Mouse (Mus musculus) lung, postnatal 0 days (tissue): ENCODE measurements around the gene Gpnmb. TPM values are rescaled to one million over a fixed set of nuclear protein-coding genes. Genes with fewer than 3 reads are reported as not detected.

Experiments
- ATAC-seq: fragments of 200-750 bp; cut with Nextera tagmentation; 2 replicates; pipeline ENCODE4 v1.8.0; 2017; ENCODE audit warnings: moderate library complexity
- DNase-seq: peaks from one replicate; pipeline ENCODE4 v3.0.0-alpha.2; 2016; ENCODE audit warnings: low spot score
- H3K27ac ChIP-seq: fragments of 300-500 bp; sonication (generic); 2 replicates; pipeline ENCODE4 v1.5.1; 2014; ENCODE audit warnings: antibody characterized with exemption, mild to moderate bottlenecking, low read length, mixed read lengths
- H3K27me3 ChIP-seq: fragments of 300-500 bp; sonication (generic); replicated peaks from 2 replicates; pipeline ENCODE4 v1.6.1; 2014; ENCODE audit warnings: low read length, mixed read lengths; ENCODE audit not compliant: insufficient read depth
- H3K36me3 ChIP-seq: fragments of 300-500 bp; sonication (generic); 2 replicates; pipeline ENCODE4 v1.6.1; 2014; ENCODE audit warnings: low read length, mixed read lengths; ENCODE audit not compliant: insufficient read depth
- H3K4me1 ChIP-seq: fragments of 300-500 bp; sonication (generic); 2 replicates; pipeline ENCODE4 v1.6.1; 2014; ENCODE audit warnings: antibody characterized with exemption, low read depth, low read length, mixed read lengths; ENCODE audit not compliant: insufficient read depth
- H3K4me2 ChIP-seq: fragments of 300-500 bp; sonication (generic); replicated peaks from 2 replicates; pipeline ENCODE4 v1.6.1; 2014; ENCODE audit warnings: low read depth, mild to moderate bottlenecking, low read length, moderate library complexity, mixed read lengths
- H3K4me3 ChIP-seq: fragments of 300-500 bp; sonication (generic); 2 replicates; pipeline ENCODE4 v1.5.1; 2014; ENCODE audit warnings: low read depth, low read length
- H3K9ac ChIP-seq: fragments of 300-500 bp; sonication (generic); replicated peaks from 2 replicates; pipeline ENCODE4 v1.6.1; 2014; ENCODE audit warnings: low read depth, mild to moderate bottlenecking
- H3K9me3 ChIP-seq: fragments of 300-500 bp; sonication (generic); 2 replicates; pipeline ENCODE4 v1.6.1; 2016; ENCODE audit warnings: low read length, mixed read lengths
- CTCF ChIP-seq: IDR thresholded peaks from 2 replicates; pipeline ENCODE4 v1.5.1; 2016; ENCODE audit warnings: antibody characterized with exemption, mild to moderate bottlenecking
- EP300 ChIP-seq: IDR thresholded peaks from 2 replicates; pipeline ENCODE4 v1.6.1; 2016; ENCODE audit warnings: antibody characterized with exemption, mild to moderate bottlenecking, control low read depth
- WGBS: fragments of 180-500 bp; shearing (Covaris S2); extraction: QIAGEN DNeasy Blood & Tissue Kit; methylation state at CpG from one replicate; pipeline ENCODE4 v1.1.7; 2014; 5-methylcytosine and 5-hydroxymethylcytosine counted together
- polyA plus RNA-seq: library from polyadenylated mRNA; unstranded; fragments of >200 nt; fragmentation: Nextera tagmentation; extraction: Ambion mirVana; gene quantifications from 2 replicates; pipeline ENCODE4 v1.2.1, GENCODE M21; 2015

Gpnmb gene
- polyA plus RNA-seq, 1 experiment from 2014 or later = 1.5 TPM

DNA sequence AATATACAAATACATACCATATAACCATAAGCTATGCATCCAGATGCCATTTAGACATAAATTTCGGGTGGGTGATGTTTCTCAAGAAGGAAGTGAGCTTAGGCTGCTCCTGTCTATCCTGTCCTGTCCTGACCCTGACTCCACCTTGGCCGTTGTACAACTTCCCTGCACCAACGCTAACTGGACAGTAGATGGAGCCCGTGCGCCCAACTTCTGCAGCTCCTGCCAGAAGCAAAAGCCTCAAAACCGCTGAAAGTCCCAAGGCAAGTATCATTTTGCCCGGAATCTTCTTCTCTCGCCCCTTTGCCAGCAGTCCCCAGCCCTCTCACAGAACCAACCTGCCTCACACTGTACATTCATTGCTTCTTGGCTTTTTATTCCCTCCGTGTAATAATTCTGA lies 28.4 kb upstream of the Gpnmb start:
- TF ChIP-seq CTCF = peak; percentile 86
- no peak for TF ChIP-seq EP300
- WGBS = under 1% methylated on average over 9 of the region's 9 CpGs

DNA sequence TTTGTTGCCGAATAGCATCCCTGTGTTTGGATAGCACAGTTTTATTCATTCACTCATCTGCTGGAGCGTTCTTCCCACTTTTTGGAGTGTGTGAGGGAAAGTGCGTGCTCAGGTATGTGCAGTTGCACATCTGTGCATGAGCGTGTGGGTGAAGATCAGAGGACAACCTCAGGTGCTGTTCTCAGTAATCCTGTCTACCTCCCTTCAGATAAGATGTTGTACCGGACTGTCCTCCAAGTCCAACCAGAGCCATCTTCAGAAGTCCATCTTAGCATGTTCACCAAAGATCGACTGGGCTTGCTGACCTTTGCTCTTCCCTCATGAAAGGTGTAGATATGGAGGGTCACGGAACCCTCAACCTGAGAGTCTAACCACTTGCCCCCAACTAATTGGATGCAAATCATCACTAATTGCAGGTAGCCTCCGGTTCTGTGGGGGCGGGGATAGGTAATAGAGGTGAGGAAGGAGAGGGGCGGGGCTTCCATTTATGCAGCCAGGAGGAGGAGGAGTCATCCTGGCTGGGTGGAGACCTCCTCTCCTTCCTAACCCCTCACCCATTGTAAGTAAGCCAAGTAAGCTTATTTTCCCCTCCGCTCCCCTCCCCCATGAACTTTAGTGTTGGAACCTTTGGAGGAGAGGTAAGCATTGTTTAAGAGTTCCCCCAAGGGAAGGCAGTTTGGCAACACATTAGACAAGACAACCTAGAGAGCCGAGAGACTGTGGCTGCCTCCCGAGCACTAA lies 27.8 kb upstream of the Gpnmb start:
- DNase-seq (no peak), ATAC-seq (no peak)
- Histone ChIP-seq H3K9me3 (no peaks in the 10 kb centered on the region), H3K9ac (no peak overlapping the region), H3K27me3 (no peaks in the 10 kb centered on the region), H3K36me3 (no peaks in the 10 kb centered on the region), H3K4me2 (peak overlapping the region; percentile 49), H3K27ac (no peak overlapping the region), H3K4me1 (0 out of 2 replicates have a peak, but pooled peaks cover 6% of the 10 kb centered on the region), H3K4me3 (peak overlapping the region; percentile 22; the same call in 1 of the 2 replicates)
- 14% methylated on average over 13 of the region's 13 CpGs for WGBS
- TF ChIP-seq CTCF (no peak), EP300 (no peak)

More for the DNA sequence above, 28.4 kb upstream of the Gpnmb start:
- ATAC-seq (peak; percentile 35; the same call in 1 of the 2 replicates), DNase-seq (peak; percentile 79)
- H3K4me1 ChIP-seq = 0 out of 2 replicates have a peak, but pooled peaks cover 6% of the 10 kb centered on the region
- H3K27ac ChIP-seq = no peak overlapping the region
- no peaks in the 10 kb centered on the region for H3K27me3 ChIP-seq
- H3K36me3 ChIP-seq = no peaks in the 10 kb centered on the region
- peak overlapping the region; percentile 49 for H3K4me2 ChIP-seq
- H3K9me3 ChIP-seq = no peaks in the 10 kb centered on the region
- H3K9ac ChIP-seq = no peak overlapping the region
- H3K4me3 ChIP-seq = peak overlapping the region; percentile 22; the same call in 1 of the 2 replicates

DNA sequence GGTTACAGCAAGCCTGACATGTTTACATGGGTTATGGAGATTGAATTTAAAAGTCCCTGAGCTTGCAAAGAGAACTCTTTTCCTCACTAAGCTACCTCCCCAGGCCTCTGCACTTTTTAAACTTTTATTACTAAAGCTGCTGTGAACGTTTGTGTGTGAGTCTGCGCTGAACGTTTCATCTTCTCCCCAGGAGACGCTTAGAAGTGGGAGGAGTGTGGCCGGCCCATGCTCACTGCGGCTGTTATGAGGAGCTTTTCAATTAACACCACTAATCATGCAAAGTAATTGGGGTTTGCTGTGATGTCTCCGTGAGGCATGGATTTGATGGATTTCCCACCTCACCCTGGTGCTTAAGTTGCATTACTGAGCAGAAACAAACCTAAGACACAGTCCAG lies 27.2 kb upstream of the Gpnmb start:
- H3K9ac ChIP-seq = no peak overlapping the region
- no peak for ATAC-seq
- TF ChIP-seq CTCF = no peak
- no peaks in the 10 kb centered on the region for H3K9me3 ChIP-seq
- 0 out of 2 replicates have a peak, but pooled peaks cover 6% of the 10 kb centered on the region for H3K4me1 ChIP-seq
- H3K27ac ChIP-seq = no peak overlapping the region
- H3K4me3 ChIP-seq = no peak overlapping the region
- WGBS = 31% methylated on average over 7 of the region's 7 CpGs
- no peaks in the 10 kb centered on the region for H3K27me3 ChIP-seq
- H3K36me3 ChIP-seq = no peaks in the 10 kb centered on the region
- no peak for DNase-seq
- peak overlapping the region; percentile 49; the same call in 1 of the 2 replicates for H3K4me2 ChIP-seq

DNA sequence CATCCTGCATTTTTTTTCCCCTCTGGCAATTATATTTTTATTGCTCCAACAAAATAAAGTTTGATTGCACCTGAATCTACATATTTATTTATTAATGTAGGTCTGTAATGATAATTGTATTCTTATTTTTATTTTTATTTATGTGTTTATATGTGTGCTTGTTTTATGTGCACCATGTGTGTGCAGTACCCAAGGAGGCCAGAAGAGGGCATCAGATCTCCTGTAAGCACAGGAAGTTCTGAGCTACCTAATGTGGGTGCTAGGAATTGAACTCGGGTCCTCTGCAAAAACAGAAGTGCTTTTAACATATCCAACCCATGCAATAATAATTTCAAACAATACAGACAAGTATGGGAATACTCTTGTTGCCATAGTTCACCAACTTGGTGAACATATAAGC lies 26.7 kb upstream of the Gpnmb start:
- Histone ChIP-seq H3K4me1 (0 out of 2 replicates have a peak, but pooled peaks cover 6% of the 10 kb centered on the region), H3K36me3 (no peaks in the 10 kb centered on the region), H3K27me3 (no peaks in the 10 kb centered on the region), H3K4me2 (no peak overlapping the region), H3K9me3 (no peaks in the 10 kb centered on the region), H3K4me3 (no peak overlapping the region), H3K27ac (no peak overlapping the region), H3K9ac (no peak overlapping the region)
- no peak for DNase-seq
- WGBS = 90% methylated on average over 1 of the region's 1 CpGs
- no peak for ATAC-seq
- TF ChIP-seq CTCF (0 out of 2 replicates have a peak, but pooled peaks have one; percentile 23), EP300 (no peak)

GRCm38 (mm10) chr6:49011191-49011590 lies 25.2 kb upstream of the Gpnmb start:
- Histone ChIP-seq H3K27me3 (no peaks in the 10 kb centered on the region), H3K4me1 (0 out of 2 replicates have a peak, but pooled peaks cover 6% of the 10 kb centered on the region), H3K36me3 (no peaks in the 10 kb centered on the region), H3K4me2 (no peak overlapping the region), H3K9me3 (no peaks in the 10 kb centered on the region), H3K27ac (no peak overlapping the region), H3K9ac (no peak overlapping the region), H3K4me3 (no peak overlapping the region)
- ATAC-seq (no peak), DNase-seq (no peak)
- 57% methylated on average over 5 of the region's 5 CpGs for WGBS
- no peak for TF ChIP-seq EP300

DNA sequence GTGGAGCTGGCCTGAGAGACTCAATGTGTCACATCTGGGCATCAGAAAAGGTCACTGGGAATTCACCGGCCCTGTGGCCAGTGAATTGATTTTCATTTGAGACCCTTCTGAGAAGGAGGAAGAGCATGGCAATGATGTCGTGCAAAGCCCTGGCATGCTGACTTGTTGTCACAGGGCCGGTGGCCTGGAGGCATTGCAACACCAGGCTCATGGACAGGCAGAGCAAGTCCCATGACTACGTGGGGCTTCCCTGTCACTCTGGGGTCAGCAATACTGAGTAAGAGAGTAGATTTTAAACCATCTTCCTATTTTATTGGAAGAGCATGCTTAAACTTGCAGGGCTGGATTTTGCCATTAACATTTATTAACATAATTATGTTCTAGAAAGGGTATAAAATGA lies 23.3 kb upstream of the Gpnmb start:
- Histone ChIP-seq H3K4me3 (no peak overlapping the region), H3K4me1 (0 out of 2 replicates have a peak, but pooled peaks cover 6% of the 10 kb centered on the region), H3K27me3 (no peaks in the 10 kb centered on the region), H3K27ac (no peak overlapping the region), H3K9me3 (no peaks in the 10 kb centered on the region), H3K9ac (no peak overlapping the region), H3K36me3 (no peaks in the 10 kb centered on the region), H3K4me2 (no peak overlapping the region)
- DNase-seq (no peak), ATAC-seq (no peak)
- TF ChIP-seq EP300 (no peak), CTCF (no peak)
- 76% methylated on average over 4 of the region's 4 CpGs for WGBS
